Comparison of ENCODE assay signal across 10 mouse cellular contexts in the genomic region with DNA sequence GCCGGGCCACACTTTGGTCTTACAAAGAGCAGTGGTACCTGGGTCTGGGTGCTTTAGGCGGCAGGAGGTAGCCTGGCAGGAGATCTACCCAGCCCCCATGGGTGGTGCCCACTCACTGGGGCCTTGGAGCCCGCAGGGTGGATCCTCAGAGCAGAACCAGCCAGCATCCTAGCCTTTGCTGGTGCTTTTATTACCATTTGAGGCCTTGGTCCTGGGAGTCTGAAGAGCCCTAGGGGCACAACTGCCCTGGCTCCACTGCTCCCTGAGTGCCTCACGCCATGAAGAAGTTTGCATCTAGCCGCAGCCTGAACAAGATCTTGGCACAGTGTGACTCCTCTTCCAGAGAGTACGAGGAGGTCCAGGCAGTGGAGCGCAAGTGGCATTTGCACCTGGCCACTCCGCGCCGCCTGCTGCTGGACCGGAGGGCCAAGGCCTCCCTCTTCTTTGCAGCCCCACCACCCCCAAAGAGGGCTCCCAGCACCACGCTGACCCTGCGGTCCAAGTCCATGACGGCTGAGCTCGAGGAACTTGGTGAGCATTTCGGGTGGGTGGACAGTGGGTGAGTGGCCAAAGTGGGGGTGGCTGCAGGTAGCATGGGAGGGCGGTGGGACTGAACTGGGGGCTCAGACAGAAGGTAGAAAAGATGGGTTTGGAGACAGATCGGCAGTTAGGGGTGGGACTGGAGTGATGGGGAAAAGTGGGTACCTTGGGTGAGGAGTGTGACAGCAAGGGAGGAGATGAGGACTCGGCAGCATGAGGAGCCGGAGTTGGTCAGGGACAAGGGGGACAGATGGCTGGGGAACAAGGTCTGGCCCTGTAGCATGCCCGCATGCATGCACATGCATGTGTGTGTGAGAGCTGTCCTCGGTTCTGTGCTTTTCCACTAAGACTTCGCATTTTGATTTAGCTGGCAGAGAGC. TPM values are rescaled to one million over a fixed set of nuclear protein-coding genes. Genes with fewer than 3 reads are reported as not detected.
A peak's percentile ranks its signal among the peaks of the same experiment; 100 is the strongest.
DNase-seq lines count a peak whose midpoint lies in the region; ATAC-seq and TF ChIP-seq lines count a peak whose summit lies in the region.
"Had no signal": no experiment of that assay in that cellular context is flagged by ENCODE, and none has a peak within 500 bp of the region (broad histone marks: within the 10 kb centered on the region; RNA-seq: fewer than 3 reads in every experiment).

No protein-coding gene starts in this region.

- H3K4me1 ChIP-seq in ES-Bruce4 (ENCODE audit: control insufficient read depth, insufficient read depth, low read length), result no peaks in the 10 kb centered on the region
- H3K4me1 ChIP-seq in forebrain, embryonic 14.5 days (ENCODE audit: control insufficient read depth, insufficient read depth, low read length), result peaks cover 20% of the 10 kb centered on the region
- peaks cover 23% of the 10 kb centered on the region for H3K4me1 ChIP-seq in midbrain, embryonic 10.5 days

- no peak for TF ChIP-seq CTCF in ES-Bruce4 (IDR thresholded peaks at IDR 0.05; ENCODE audit: low read depth, low read length)

- 64% methylated on average over 23 of the region's 23 CpGs for WGBS in forebrain, embryonic 14.5 days
- 74% methylated on average over 23 of the region's 23 CpGs for WGBS in midbrain, embryonic 10.5 days

- DNase-seq in cerebellum, adult 11 months, result peak; percentile 47
- no peak for DNase-seq in cerebellum, postnatal 4 days (ENCODE audit: low spot score in 2 of 2)
- DNase-seq in forebrain, embryonic 14.5 days (ENCODE audit: low spot score), result no peak
- no peak for DNase-seq in midbrain, embryonic 10.5 days (ENCODE audit: low spot score)
- no peak for DNase-seq in adrenal gland, postnatal 4 days (ENCODE audit: low spot score in 2 of 2)
- no peak for DNase-seq in right cerebral cortex, adult 18-20 months
- DNase-seq: kidney, adult 18-20 months had no signal

- peak overlapping the region; percentile 13; the same call in 1 of the 2 replicates for H3K9ac ChIP-seq in ES-Bruce4 (ENCODE audit: low read depth, poor library complexity, severe bottlenecking)
- H3K9ac ChIP-seq in forebrain, embryonic 14.5 days (ENCODE audit: low read length), result peak overlapping the region; percentile 73

- H3K4me3 ChIP-seq in ES-Bruce4 (ENCODE audit: low read depth, low read length), result peak overlapping the region; percentile 32
- peak overlapping the region; percentile 41 for H3K4me3 ChIP-seq in forebrain, embryonic 14.5 days (ENCODE audit: low read depth, low read length)
- peak overlapping the region; percentile 53 for H3K4me3 ChIP-seq in midbrain, embryonic 10.5 days

- TF ChIP-seq POLR2A in ES-Bruce4 (IDR thresholded peaks at IDR 0.05; ENCODE audit: insufficient read depth, low read length), result no peak

- H3K9me3 ChIP-seq in ES-Bruce4 (replicated peaks; ENCODE audit: control insufficient read depth, insufficient read depth, low read length, poor library complexity, severe bottlenecking), result no peaks in the 10 kb centered on the region
- H3K9me3 ChIP-seq in forebrain, embryonic 14.5 days (replicated peaks; ENCODE audit: control insufficient read depth, low read length), result no peaks in the 10 kb centered on the region
- no peaks in the 10 kb centered on the region for H3K9me3 ChIP-seq in midbrain, embryonic 10.5 days (replicated peaks)

- no peak for TF ChIP-seq EP300 in ES-Bruce4 (IDR thresholded peaks at IDR 0.05; ENCODE audit: insufficient read depth, low read depth, low read length)

- peak overlapping the region; percentile 77 for H3K4me2 ChIP-seq in forebrain, embryonic 14.5 days (ENCODE audit: low read length)

- H3K27me3 ChIP-seq in ES-Bruce4 (ENCODE audit: control insufficient read depth, insufficient read depth, low read length, poor library complexity, severe bottlenecking), result no peaks in the 10 kb centered on the region
- no peaks in the 10 kb centered on the region for H3K27me3 ChIP-seq in forebrain, embryonic 14.5 days (replicated peaks; ENCODE audit: control insufficient read depth, insufficient read depth, low read length)
- H3K27me3 ChIP-seq in midbrain, embryonic 10.5 days (ENCODE audit: low read depth, poor library complexity, severe bottlenecking), result peaks cover 24% of the 10 kb centered on the region

- H3K27ac ChIP-seq in ES-Bruce4 (ENCODE audit: insufficient read depth, low read length), result no peak overlapping the region
- H3K27ac ChIP-seq in forebrain, embryonic 14.5 days (ENCODE audit: low read depth, low read length), result peak overlapping the region; percentile 88
- peak overlapping the region; percentile 84 for H3K27ac ChIP-seq in midbrain, embryonic 10.5 days (replicated peaks)

- H3K36me3 ChIP-seq in ES-Bruce4 (ENCODE audit: control insufficient read depth, insufficient read depth, low read length, poor library complexity, severe bottlenecking), result no peaks in the 10 kb centered on the region
- no peaks in the 10 kb centered on the region for H3K36me3 ChIP-seq in forebrain, embryonic 14.5 days (ENCODE audit: control insufficient read depth, insufficient read depth, low read length)
- no peaks in the 10 kb centered on the region for H3K36me3 ChIP-seq in midbrain, embryonic 10.5 days

- ATAC-seq in forebrain, embryonic 14.5 days, result peak; percentile 56
- ATAC-seq in monocyte, adult 5-6 weeks (replicated peaks; ENCODE audit: insufficient number of reproducible peaks, low FRiP score, low TSS enrichment, poor library complexity, severe bottlenecking), result no peak
- ATAC-seq: lung, postnatal 0 days had no signal

RNA-seq across cellular contexts. Expression of gene Shank3, which starts 33.8 kb away (rescaled TPM):
- 4.4 and 5.6 TPM in 2 replicates for polyA plus RNA-seq in ES-Bruce4 (2011; ENCODE audit: insufficient read depth, insufficient read length, low read depth, missing spikeins)
- polyA plus RNA-seq in forebrain, embryonic 14.5 days (2014; fragmentation: Nextera tagmentation; extraction: Ambion mirVana), result 4.8 and 6.0 TPM in 2 replicates
- 2.1 and 2.6 TPM in 2 replicates for polyA plus RNA-seq in midbrain, embryonic 10.5 days (2016; fragmentation: Nextera tagmentation; extraction: Ambion mirVana)
- total RNA-seq in monocyte, adult 5-6 weeks (2017), result not detected in 3 replicates
- total RNA-seq in adrenal gland, postnatal 4 days (2021), result 10 to 100 TPM; 58.7 to 66.0 TPM

RNA-seq across cellular contexts. Expression of gene Acr, which starts 34.9 kb away (rescaled TPM):
- not detected in 2 replicates for polyA plus RNA-seq in ES-Bruce4 (2011; ENCODE audit: insufficient read depth, insufficient read length, low read depth, missing spikeins)
- 0.63 and 1.2 TPM in 2 replicates for polyA plus RNA-seq in forebrain, embryonic 14.5 days (2014; fragmentation: Nextera tagmentation; extraction: Ambion mirVana)
- polyA plus RNA-seq in midbrain, embryonic 10.5 days (2016; fragmentation: Nextera tagmentation; extraction: Ambion mirVana), result 0.10 and 0.47 TPM in 2 replicates
- total RNA-seq in monocyte, adult 5-6 weeks (2017), result 0.85 TPM in 1 of 3 replicates, not detected in the others
- total RNA-seq in adrenal gland, postnatal 4 days (2021), result 1 to 10 TPM; 1.9 to 2.8 TPM
- polyA plus RNA-seq: lung, postnatal 0 days had no signal

RNA-seq across cellular contexts. Expression of gene Arsa, which starts 56.0 kb away (rescaled TPM):
- polyA plus RNA-seq in ES-Bruce4 (2011; ENCODE audit: insufficient read depth, insufficient read length, low read depth, missing spikeins), result 17.9 and 24.9 TPM in 2 replicates
- polyA plus RNA-seq in forebrain, embryonic 14.5 days (2014; fragmentation: Nextera tagmentation; extraction: Ambion mirVana), result 14.0 and 16.5 TPM in 2 replicates
- polyA plus RNA-seq in midbrain, embryonic 10.5 days (2016; fragmentation: Nextera tagmentation; extraction: Ambion mirVana), result 13.5 and 14.0 TPM in 2 replicates
- 11.2 to 12.6 TPM (median 11.7 TPM) in 3 replicates for total RNA-seq in monocyte, adult 5-6 weeks (2017)
- total RNA-seq in adrenal gland, postnatal 4 days (2021), result 10 to 100 TPM; 24.4 to 25.0 TPM

RNA-seq across cellular contexts. Expression of gene Rabl2, which starts 58.5 kb away (rescaled TPM):
- polyA plus RNA-seq in ES-Bruce4 (2011; ENCODE audit: insufficient read depth, insufficient read length, low read depth, missing spikeins), result 9.7 and 12.6 TPM in 2 replicates
- 61.9 and 67.0 TPM in 2 replicates for polyA plus RNA-seq in forebrain, embryonic 14.5 days (2014; fragmentation: Nextera tagmentation; extraction: Ambion mirVana)
- polyA plus RNA-seq in midbrain, embryonic 10.5 days (2016; fragmentation: Nextera tagmentation; extraction: Ambion mirVana), result 80.1 and 80.7 TPM in 2 replicates
- 0.87 to 1.2 TPM in 2 of 3 replicates, not detected in the other for total RNA-seq in monocyte, adult 5-6 weeks (2017)
- total RNA-seq in adrenal gland, postnatal 4 days (2021), result 10 to 100 TPM; 17.3 to 18.3 TPM
